Mouse (Mus musculus): ENCODE data around the gene Btbd18.

Gene Btbd18

GRCm38 (mm10) chr2:84695007-84695695 is 36.3 kb downstream of the Btbd18 start:
- no peak for DNase-seq (ENCODE audit: inconsistent age in 2 of 2, low spot score in 1 of 2)

- no peak for DNase-seq (ENCODE audit: inconsistent age in 2 of 2, low spot score in 1 of 2)
Measured at GRCm38 (mm10) chr2:84703497-84703896, 44.6 kb downstream of the Btbd18 start.

GRCm38 (mm10) chr2:84704329-84704728 is 45.5 kb downstream of the Btbd18 start:
- no peak for DNase-seq (ENCODE audit: inconsistent age in 2 of 2, low spot score in 1 of 2)

GRCm38 (mm10) chr2:84705295-84705694 is 46.4 kb downstream of the Btbd18 start:
- no peak for DNase-seq (ENCODE audit: inconsistent age in 2 of 2, low spot score in 1 of 2)

GRCm38 (mm10) chr2:84707523-84707922 is 48.6 kb downstream of the Btbd18 start:
- no peak for DNase-seq (ENCODE audit: inconsistent age in 2 of 2, low spot score in 1 of 2)

GRCm38 (mm10) chr2:84711898-84712297 is 53.0 kb downstream of the Btbd18 start:
- DNase-seq (ENCODE audit: inconsistent age in 2 of 2, low spot score in 1 of 2) = no peak

GRCm38 (mm10) chr2:84714422-84714810 is 55.5 kb downstream of the Btbd18 start:
- no peak for DNase-seq (ENCODE audit: inconsistent age in 2 of 2, low spot score in 1 of 2)

GRCm38 (mm10) chr2:84714811-84715561 is 56.1 kb downstream of the Btbd18 start, which contains the start of gene Zdhhc5:
Gene Zdhhc5, minus strand, starts transcription at chr2:84715180.
- peak; percentile 99 to 100 for DNase-seq (ENCODE audit: inconsistent age in 2 of 2, low spot score in 1 of 2)

- peak; percentile 81 to 94 for DNase-seq (ENCODE audit: inconsistent age in 2 of 2, low spot score in 1 of 2)
Measured at GRCm38 (mm10) chr2:84715562-84716361, 56.9 kb downstream of the Btbd18 start.

- DNase-seq (ENCODE audit: inconsistent age in 2 of 2, low spot score in 1 of 2) = peak in 1 of 2 experiments; percentile 78
Measured at GRCm38 (mm10) chr2:84716423-84717355, 57.8 kb downstream of the Btbd18 start.

GRCm38 (mm10) chr2:84717357-84717756 is 58.5 kb downstream of the Btbd18 start:
- peak in 1 of 2 experiments; percentile 55 for DNase-seq (ENCODE audit: inconsistent age in 2 of 2, low spot score in 1 of 2)
